Mouse (Mus musculus) forebrain, embryonic 13.5 days (tissue): ENCODE measurements around the gene Crb2. TPM values are rescaled to one million over a fixed set of nuclear protein-coding genes. Genes with fewer than 3 reads are reported as not detected.

Experiments
- ATAC-seq: fragments of 200-750 bp; cut with Nextera tagmentation; 2 replicates; pipeline ENCODE4 v1.8.0; 2017
- H3K27ac ChIP-seq: fragments of 300-500 bp; sonication (generic); 2 replicates; pipeline ENCODE4 v1.5.1; 2015; ENCODE audit warnings: inconsistent platforms, mild to moderate bottlenecking, moderate library complexity
- H3K27me3 ChIP-seq: fragments of 300-500 bp; sonication (generic); 2 replicates; pipeline ENCODE4 v1.6.1; 2015; ENCODE audit warnings: mild to moderate bottlenecking, inconsistent platforms
- H3K36me3 ChIP-seq: fragments of 300-500 bp; sonication (generic); 2 replicates; pipeline ENCODE4 v1.6.1; 2015; ENCODE audit warnings: mild to moderate bottlenecking, inconsistent platforms; ENCODE audit not compliant: poor library complexity, severe bottlenecking
- H3K4me1 ChIP-seq: fragments of 300-500 bp; sonication (generic); 2 replicates; pipeline ENCODE4 v1.6.1; 2015; ENCODE audit warnings: inconsistent platforms
- H3K4me2 ChIP-seq: fragments of 300-500 bp; sonication (generic); 2 replicates; pipeline ENCODE4 v1.6.1; 2015; ENCODE audit warnings: inconsistent platforms, mild to moderate bottlenecking, moderate library complexity
- H3K4me3 ChIP-seq: fragments of 300-500 bp; sonication (generic); 2 replicates; pipeline ENCODE4 v1.5.1; 2015; ENCODE audit warnings: mild to moderate bottlenecking, inconsistent platforms
- H3K9ac ChIP-seq: fragments of 300-500 bp; sonication (generic); 2 replicates; pipeline ENCODE4 v1.6.1; 2015; ENCODE audit warnings: mild to moderate bottlenecking, inconsistent platforms
- H3K9me3 ChIP-seq: fragments of 300-500 bp; sonication (generic); replicated peaks from 2 replicates; pipeline ENCODE4 v1.6.1; 2016; ENCODE audit warnings: inconsistent platforms
- WGBS: fragments of 180-500 bp; shearing (Covaris S2); methylation state at CpG from one replicate; pipeline ENCODE4 v1.1.7; 2015; 5-methylcytosine and 5-hydroxymethylcytosine counted together
- polyA plus RNA-seq: library from polyadenylated mRNA; unstranded; fragments of >200 nt; fragmentation: Nextera tagmentation; extraction: Ambion mirVana; gene quantifications from 2 replicates; pipeline ENCODE4 v1.2.1, GENCODE M21; 2015

The Crb2 gene
- polyA plus RNA-seq, 1 experiment from 2014 or later, result 9.1 TPM

DNA sequence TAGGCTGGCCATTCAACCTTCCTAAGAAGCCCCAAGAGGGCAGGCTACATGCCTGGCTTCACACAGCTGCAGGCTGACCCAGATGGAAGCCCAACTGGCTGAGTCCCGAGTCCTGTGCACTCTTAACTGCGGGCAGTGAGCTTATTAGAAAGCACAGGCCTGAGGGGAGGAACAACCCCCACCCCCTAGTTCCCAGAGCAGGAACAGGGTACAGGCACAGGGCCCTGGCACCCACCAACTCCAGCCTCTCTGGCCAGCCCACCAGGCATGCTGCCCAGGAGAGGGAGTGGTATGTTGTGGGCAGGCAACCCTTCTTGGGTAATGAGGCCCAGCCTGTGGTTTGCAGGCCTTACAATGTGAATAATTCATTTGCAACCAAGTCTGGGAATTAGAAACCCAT is 7.1 kb upstream of the Crb2 start:
- peak; percentile 60; the same call in 1 of the 2 replicates for ATAC-seq
- Histone ChIP-seq H3K27ac (no peak overlapping the region), H3K4me1 (peaks cover 43% of the 10 kb centered on the region), H3K9me3 (no peaks in the 10 kb centered on the region), H3K9ac (no peak overlapping the region), H3K4me3 (no peak overlapping the region), H3K27me3 (peaks cover 8% of the 10 kb centered on the region; the same call in 1 of the 2 replicates), H3K4me2 (no peak overlapping the region), H3K36me3 (no peaks in the 10 kb centered on the region)
- WGBS, result 33% methylated on average over 2 of the region's 2 CpGs

DNA sequence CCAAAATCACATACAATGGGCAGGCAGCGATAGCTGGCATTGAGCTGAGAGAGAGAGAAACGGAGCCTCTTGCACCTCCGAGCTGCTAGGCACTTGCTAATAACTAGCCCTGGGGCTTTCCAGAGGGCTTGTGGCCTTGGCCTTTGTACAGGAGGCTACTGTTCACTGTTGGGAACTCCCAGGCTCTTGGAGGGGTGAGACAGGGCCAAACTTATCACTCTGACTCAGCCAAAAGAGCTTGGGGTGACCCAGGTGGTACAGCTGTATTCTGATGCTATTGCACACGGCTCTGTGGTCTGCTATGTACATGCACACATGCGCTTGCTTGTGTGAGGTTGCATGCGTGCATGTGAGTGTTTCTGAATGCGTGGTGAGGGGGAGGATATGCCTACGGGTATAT is 6.3 kb upstream of the Crb2 start:
- H3K9me3 ChIP-seq, result no peaks in the 10 kb centered on the region
- peaks cover 8% of the 10 kb centered on the region; the same call in 1 of the 2 replicates for H3K27me3 ChIP-seq
- WGBS, result 82% methylated on average over 8 of the region's 8 CpGs
- H3K36me3 ChIP-seq, result no peaks in the 10 kb centered on the region
- H3K4me2 ChIP-seq, result no peak overlapping the region
- no peak overlapping the region for H3K9ac ChIP-seq
- H3K4me1 ChIP-seq, result peaks cover 41% of the 10 kb centered on the region
- no peak overlapping the region for H3K4me3 ChIP-seq
- H3K27ac ChIP-seq, result no peak overlapping the region
- ATAC-seq, result no peak

DNA sequence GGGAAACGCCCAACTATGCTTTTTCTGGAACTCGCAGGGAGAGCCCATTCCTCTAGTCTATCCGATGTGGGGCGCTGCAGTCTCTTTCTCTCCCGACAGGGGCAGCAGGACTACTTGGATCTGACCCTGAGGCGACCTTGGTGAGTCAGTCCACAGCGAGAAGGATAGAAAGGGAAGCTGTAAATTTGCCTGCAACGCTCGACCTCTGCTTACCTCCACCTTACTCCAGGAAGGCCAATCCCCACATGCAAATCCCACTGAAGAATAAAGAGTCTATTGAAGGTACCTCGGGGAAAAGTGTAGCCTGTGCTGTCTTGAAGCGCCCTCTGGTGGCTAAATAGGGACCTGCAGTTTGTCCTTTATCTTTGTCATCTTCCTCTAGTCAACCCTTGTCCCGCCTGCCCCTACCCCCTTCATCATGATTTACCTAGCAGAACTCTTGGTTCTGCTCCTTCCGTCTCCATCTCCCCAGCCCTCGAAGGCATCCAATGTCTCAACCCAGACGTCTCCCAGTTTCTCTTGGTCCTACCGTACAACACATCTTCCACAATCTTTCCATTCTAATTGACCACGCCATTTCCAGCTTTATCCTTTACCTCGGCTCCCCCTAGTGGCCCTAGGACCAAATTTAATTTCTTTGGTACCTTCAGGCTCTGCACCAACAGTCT is 4.3 kb upstream of the Crb2 start:
- Histone ChIP-seq H3K9me3 (no peaks in the 10 kb centered on the region), H3K27me3 (peaks cover 8% of the 10 kb centered on the region; the same call in 1 of the 2 replicates), H3K9ac (peak overlapping the region; percentile 40; the same call in 1 of the 2 replicates), H3K4me3 (peak overlapping the region; percentile 39), H3K4me1 (peaks cover 42% of the 10 kb centered on the region), H3K36me3 (no peaks in the 10 kb centered on the region), H3K4me2 (peak overlapping the region; percentile 62), H3K27ac (no peak overlapping the region)
- WGBS, result 1% methylated on average over 18 of the region's 18 CpGs
- ATAC-seq, result peak; percentile 60

DNA sequence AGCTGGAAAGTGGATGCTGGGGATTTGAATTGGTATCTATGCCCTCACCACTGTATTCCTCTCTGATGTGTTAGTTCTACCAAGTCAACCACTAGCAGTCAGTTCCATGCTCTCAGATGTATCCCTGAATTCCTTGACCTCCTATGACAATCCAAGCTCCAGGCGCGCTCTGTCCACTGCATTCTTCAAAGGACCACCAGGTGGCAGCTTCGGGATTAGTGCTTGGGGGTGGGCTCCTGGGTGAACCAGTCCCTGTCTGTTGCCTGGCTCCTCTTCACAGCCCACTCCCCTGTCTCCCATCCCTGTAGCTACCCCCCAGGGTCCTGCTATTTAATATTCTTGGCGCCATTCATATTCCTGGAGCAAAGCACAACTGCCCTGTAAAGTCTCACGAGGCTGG is 1.5 kb upstream of the Crb2 start:
- peaks cover 56% of the 10 kb centered on the region for H3K4me1 ChIP-seq
- 7% methylated on average over 5 of the region's 5 CpGs for WGBS
- no peak overlapping the region for H3K4me3 ChIP-seq
- peaks cover 8% of the 10 kb centered on the region; the same call in 1 of the 2 replicates for H3K27me3 ChIP-seq
- H3K27ac ChIP-seq, result no peak overlapping the region
- H3K9me3 ChIP-seq, result no peaks in the 10 kb centered on the region
- no peak overlapping the region for H3K9ac ChIP-seq
- no peaks in the 10 kb centered on the region for H3K36me3 ChIP-seq
- no peak overlapping the region for H3K4me2 ChIP-seq
- no peak for ATAC-seq

DNA sequence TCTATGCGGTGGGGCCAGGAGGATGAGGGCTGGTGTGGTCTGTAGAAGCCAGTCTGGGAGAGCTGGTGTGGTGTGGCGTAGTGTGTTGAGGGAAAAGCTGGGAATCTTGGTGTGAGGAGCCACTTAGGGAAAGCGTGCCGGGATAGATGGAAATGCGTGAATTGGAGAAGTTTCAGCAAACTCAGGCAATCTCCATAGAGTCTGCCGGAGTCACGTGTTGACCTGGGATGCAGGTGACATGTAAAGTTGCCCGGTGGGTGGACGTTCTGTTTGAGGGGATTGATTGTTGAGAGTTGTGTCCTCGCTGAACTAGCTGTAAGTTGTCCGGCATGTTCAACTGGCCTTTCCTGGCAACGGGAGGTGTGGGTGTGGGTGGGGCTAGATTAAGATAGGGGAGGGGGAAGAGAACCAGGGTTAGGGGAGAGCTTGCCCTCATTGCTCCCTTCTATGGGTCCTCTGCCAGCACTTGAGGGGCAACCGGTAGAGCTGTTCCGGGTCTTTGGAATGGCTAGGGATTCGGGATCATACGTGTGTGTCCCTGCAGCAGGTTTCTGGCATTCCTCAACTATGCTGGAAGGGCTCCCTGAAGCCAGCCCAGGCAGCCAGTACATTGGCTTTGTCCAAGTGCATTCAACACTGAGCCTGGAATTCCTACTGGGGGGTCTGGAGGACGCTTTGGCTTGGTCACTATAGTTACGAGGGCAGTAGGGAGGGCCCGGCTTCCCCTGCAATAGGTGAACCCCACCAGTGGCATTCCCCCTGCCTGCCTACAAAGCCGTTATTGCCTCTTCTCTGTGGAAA is 762 bp downstream of the Crb2 start:
- peak overlapping the region; percentile 85 for H3K27ac ChIP-seq
- ATAC-seq, result no peak
- no peaks in the 10 kb centered on the region for H3K36me3 ChIP-seq
- H3K9ac ChIP-seq, result peak overlapping the region; percentile 71
- 1% methylated on average over 20 of the region's 20 CpGs for WGBS
- H3K27me3 ChIP-seq, result peaks cover 5% of the 10 kb centered on the region; the same call in 1 of the 2 replicates
- peak overlapping the region; percentile 66 for H3K4me2 ChIP-seq
- no peaks in the 10 kb centered on the region for H3K9me3 ChIP-seq
- H3K4me3 ChIP-seq, result peak overlapping the region; percentile 51
- peaks cover 70% of the 10 kb centered on the region for H3K4me1 ChIP-seq

DNA sequence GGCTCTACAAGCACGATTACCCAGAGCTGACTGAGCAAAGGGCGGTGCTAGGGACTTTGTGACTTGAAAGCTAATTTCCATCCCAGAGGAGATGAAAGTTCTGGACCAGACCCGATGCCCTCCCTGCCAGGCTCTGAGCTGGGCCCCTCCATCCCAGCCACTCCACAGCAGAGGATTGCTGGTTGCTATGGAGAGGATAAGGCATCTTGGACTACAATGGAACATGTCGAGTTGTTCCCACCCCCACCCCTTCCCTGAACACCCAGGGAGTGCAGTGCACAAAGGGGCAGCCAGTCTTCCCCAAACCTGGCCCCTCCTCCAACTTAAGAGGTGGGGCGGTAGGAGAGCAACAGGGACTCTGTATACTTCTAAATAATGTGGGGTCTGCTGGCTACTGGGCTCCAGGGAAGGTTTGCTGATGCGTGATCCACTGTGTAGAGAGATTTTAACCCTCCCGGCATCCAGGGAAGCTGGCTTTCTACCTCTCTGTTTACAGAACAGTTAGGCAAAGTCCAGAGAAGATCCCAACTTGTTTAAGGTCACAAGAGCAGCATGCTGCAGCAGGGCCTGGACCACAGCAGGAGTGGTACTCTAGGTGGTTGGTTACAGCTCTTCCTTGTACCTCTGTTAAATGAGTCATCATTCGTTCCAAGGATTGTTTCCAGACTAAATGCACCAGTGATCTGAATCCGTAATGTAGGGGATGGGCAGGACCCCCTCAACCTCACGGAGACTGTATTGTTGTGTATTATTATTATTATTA is 2.1 kb downstream of the Crb2 start:
- 6% methylated on average over 10 of the region's 10 CpGs for WGBS
- peaks cover under 1% of the 10 kb centered on the region; the same call in 1 of the 2 replicates for H3K27me3 ChIP-seq
- no peaks in the 10 kb centered on the region for H3K9me3 ChIP-seq
- peak overlapping the region; percentile 66 for H3K4me2 ChIP-seq
- H3K36me3 ChIP-seq, result peaks cover 2% of the 10 kb centered on the region; the same call in 1 of the 2 replicates
- H3K4me3 ChIP-seq, result peak overlapping the region; percentile 51
- H3K4me1 ChIP-seq, result peaks cover 76% of the 10 kb centered on the region
- peak overlapping the region; percentile 85 for H3K27ac ChIP-seq
- ATAC-seq, result peak; percentile 82
- peak overlapping the region; percentile 71 for H3K9ac ChIP-seq

DNA sequence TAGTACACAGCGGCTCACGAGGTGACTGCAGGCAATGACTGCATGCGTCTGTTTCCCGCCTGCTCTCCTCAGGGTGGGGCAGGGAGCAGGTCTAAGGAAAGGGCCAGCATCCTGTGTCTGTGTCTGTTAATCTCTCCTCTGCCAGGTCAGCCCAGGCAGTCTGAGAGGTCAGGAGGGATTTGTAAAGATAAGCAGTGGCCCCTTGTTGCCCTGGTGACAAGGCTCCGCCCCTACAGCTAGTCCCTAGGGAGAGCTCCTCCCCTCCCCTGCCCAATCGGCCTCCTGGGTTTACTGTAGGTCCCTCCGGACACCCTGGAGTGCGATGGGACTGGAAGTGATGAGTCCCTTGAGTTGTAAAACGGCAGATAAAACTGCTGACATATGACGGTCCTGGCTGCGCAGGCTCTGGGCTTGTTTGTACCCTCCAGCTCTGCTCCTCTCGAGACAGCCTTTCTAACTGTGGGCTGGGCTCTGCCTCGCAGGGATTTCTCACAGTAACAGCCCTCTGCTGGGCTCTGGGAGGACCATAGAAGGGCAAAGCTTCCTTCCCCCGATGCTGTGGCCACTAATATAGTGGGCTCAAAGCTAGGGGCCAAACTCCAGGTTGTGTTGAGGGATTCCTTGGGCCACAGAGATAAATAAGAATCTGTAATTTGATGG is 4.4 kb downstream of the Crb2 start:
- Histone ChIP-seq H3K4me3 (peak overlapping the region; percentile 35), H3K4me2 (peak overlapping the region; percentile 62), H3K36me3 (peaks cover 21% of the 10 kb centered on the region), H3K27me3 (no peaks in the 10 kb centered on the region), H3K27ac (peak overlapping the region; percentile 70), H3K9me3 (no peaks in the 10 kb centered on the region), H3K4me1 (peaks cover 69% of the 10 kb centered on the region), H3K9ac (peak overlapping the region; percentile 53)
- peak; percentile 23 for ATAC-seq
- WGBS, result 1% methylated on average over 14 of the region's 14 CpGs

DNA sequence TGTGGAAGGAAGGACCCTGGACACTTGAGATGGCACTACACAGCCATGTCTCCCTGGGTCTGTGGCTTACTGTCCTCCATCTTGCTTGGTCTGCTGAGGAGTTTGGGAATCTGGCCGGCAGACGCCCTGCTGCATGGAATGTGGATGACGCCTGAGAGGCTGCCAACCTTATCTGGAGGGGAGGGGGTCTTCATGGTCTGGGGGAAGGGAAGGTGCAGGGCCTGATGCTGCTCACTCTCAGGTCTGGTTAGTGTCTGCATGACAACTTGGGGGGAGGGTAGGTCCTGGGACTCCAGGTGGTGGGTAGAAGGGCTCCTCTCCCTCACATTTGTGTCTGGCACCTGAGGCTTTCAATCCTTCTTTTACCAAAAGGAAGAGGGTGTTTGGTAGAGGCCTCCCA is 5.4 kb downstream of the Crb2 start:
- 25% methylated on average over 3 of the region's 3 CpGs for WGBS
- Histone ChIP-seq H3K9ac (no peak overlapping the region), H3K27ac (peak overlapping the region; percentile 27), H3K4me1 (peaks cover 62% of the 10 kb centered on the region), H3K4me2 (no peak overlapping the region; the same call in 1 of the 2 replicates), H3K36me3 (peaks cover 29% of the 10 kb centered on the region), H3K27me3 (no peaks in the 10 kb centered on the region), H3K9me3 (no peaks in the 10 kb centered on the region), H3K4me3 (no peak overlapping the region)
- no peak for ATAC-seq

DNA sequence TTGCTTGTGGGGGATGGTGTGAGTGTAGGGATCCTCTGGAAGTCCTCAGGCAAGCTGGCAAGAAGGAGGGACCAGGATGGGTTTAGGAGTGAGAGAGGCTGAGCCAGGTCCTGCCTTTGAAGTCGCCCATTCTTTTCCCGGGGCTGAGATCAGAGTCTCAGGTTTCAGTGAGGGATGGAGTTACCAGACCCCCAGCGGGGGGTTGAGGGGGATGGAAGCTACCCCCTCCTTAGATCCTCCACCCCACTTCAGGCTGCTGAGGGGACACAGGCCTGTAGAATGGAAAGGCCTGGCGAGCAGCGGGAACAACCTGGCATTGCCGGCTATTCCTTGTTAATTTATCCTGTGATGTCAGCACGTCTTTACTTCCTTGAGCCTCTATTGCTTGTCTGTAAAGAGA is 6.0 kb downstream of the Crb2 start:
- Histone ChIP-seq H3K9me3 (no peaks in the 10 kb centered on the region), H3K27ac (no peak overlapping the region), H3K4me1 (peaks cover 58% of the 10 kb centered on the region), H3K4me2 (no peak overlapping the region; the same call in 1 of the 2 replicates), H3K27me3 (no peaks in the 10 kb centered on the region), H3K9ac (no peak overlapping the region), H3K4me3 (no peak overlapping the region), H3K36me3 (peaks cover 34% of the 10 kb centered on the region)
- ATAC-seq, result no peak
- 13% methylated on average over 7 of the region's 7 CpGs for WGBS

DNA sequence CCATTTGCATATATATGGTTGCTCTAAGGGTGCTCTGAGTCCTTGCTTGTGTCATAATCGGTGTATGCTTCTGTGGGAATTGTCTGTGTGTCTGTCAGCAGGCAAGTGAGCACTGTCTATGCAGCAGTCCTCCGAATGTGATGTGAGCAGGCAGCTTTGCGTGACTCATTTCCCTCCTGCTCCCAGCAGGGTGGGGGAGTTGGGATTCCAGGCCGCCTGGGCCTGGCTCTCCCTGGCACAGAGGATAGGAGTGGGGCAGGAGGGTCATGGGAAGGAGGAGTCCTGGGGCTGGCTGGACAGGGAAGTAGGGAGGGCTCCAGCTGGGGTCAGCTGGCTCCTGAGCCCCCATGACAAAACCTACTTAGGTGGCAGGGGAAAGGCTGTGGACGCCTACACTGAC is 8.4 kb downstream of the Crb2 start:
- Histone ChIP-seq H3K9ac (no peak overlapping the region), H3K4me3 (no peak overlapping the region), H3K36me3 (peaks cover 45% of the 10 kb centered on the region), H3K4me1 (peaks cover 55% of the 10 kb centered on the region), H3K9me3 (no peaks in the 10 kb centered on the region), H3K27me3 (no peaks in the 10 kb centered on the region), H3K4me2 (no peak overlapping the region), H3K27ac (no peak overlapping the region)
- no peak for ATAC-seq
- 85% methylated on average over 5 of the region's 5 CpGs for whole genome bisulfite sequencing

DNA sequence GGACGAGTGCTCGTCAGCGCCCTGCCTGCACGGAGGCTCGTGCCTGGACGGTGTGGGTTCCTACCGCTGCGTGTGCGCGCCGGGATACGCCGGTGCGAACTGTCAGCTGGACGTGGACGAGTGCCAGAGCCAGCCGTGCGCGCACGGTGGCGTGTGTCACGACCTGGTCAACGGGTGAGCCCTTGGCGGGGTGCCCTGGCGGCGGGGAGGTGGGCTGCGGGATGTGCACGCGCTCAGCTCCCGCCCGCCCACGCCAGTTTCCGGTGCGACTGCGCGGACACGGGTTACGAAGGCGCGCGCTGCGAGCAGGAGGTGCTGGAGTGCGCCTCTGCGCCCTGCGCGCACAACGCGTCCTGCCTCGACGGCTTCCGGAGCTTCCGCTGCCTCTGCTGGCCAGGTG is 10.4 kb downstream of the Crb2 start:
- Histone ChIP-seq H3K4me3 (peak overlapping the region; percentile 19), H3K4me1 (peaks cover 35% of the 10 kb centered on the region), H3K36me3 (peaks cover 65% of the 10 kb centered on the region), H3K9ac (no peak overlapping the region), H3K9me3 (no peaks in the 10 kb centered on the region), H3K4me2 (peak overlapping the region; percentile 39), H3K27ac (no peak overlapping the region), H3K27me3 (no peaks in the 10 kb centered on the region)
- no peak for ATAC-seq
- WGBS, result 43% methylated on average over 52 of the region's 52 CpGs
